Mouse (Mus musculus) testis, adult 2 months (tissue): ENCODE measurements around the gene Pcnx.

Experiments used
- CTCF ChIP-seq: fragments of 200-500 bp; IDR thresholded peaks from 2 replicates; pipeline ENCODE4 v1.5.1; 2012; ENCODE audit warnings: low read depth, mild to moderate bottlenecking, inconsistent platforms, low read length, moderate library complexity; ENCODE audit not compliant: control insufficient read depth, insufficient read depth, insufficient replicate concordance
- POLR2A ChIP-seq: fragments of 200-500 bp; IDR thresholded peaks from 2 replicates; pipeline ENCODE4 v1.6.1; 2012; ENCODE audit warnings: low read depth, mild to moderate bottlenecking, inconsistent platforms, low read length, moderate library complexity; ENCODE audit not compliant: control insufficient read depth

- TF ChIP-seq CTCF, result no peak
- no peak for TF ChIP-seq POLR2A
Measured at GRCm38 (mm10) chr12:81844981-81845380, 14.8 kb upstream of the Pcnx start.
